Comparison of ENCODE assay signal across 13 mouse cellular contexts in the genomic region with DNA sequence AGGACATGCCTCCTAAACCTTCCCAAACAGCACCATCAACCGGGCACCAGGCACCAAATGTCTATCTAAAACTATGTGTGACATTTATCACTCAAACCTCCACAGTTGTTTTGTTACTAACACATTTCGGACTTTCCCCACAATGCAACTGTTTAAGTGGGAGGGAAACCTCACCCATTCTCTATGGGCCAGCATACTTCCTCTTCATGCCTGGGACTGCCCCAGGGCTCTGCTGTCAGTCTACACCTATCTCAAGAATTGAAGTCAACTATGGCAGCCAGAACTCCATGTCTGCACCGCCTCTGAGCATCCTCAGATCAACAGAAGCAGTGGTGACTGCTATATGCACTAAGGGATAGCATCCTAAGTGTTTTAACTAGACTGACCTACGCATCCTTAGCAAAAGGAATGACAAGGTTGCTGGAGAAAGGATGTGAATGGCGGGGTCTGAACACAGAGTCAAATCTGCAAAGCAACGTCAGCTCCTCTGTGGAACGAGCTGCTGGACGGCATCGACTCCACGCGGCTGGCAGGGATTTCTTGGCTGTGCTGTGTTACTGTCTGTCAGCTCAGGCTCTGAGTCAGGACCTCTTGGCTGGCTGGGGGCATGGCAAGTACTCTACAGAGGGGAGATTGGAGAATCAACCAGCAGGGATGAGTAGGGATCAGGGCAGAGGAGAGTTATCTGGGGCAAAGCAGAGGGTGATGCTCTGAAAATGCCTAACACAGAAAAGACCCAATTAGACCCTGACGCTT. TPM values are rescaled to one million over a fixed set of nuclear protein-coding genes. Genes with fewer than 3 reads are reported as not detected.
DNase-seq lines count a peak whose midpoint lies in the region; ATAC-seq and TF ChIP-seq lines count a peak whose summit lies in the region.
"Had no signal": no experiment of that assay in that cellular context is flagged by ENCODE, and none has a peak within 500 bp of the region (broad histone marks: within the 10 kb centered on the region; RNA-seq: fewer than 3 reads in every experiment).

No protein-coding gene starts in this region.

- no peak overlapping the region for H3K9ac ChIP-seq in hindbrain, embryonic 12.5 days
- no peak overlapping the region for H3K9ac ChIP-seq in hindbrain, postnatal 0 days (replicated peaks; ENCODE audit: low read length)
- no peak overlapping the region for H3K9ac ChIP-seq in intestine, embryonic 16.5 days (ENCODE audit: low read depth, low read length)
- H3K9ac ChIP-seq: embryonic facial prominence, embryonic 13.5 days; stomach, embryonic 15.5 days had no signal

- H3K4me1 ChIP-seq in hindbrain, embryonic 12.5 days: peaks cover 61% of the 10 kb centered on the region
- peaks cover 15% of the 10 kb centered on the region for H3K4me1 ChIP-seq in hindbrain, postnatal 0 days (ENCODE audit: insufficient read depth, low read length)
- peaks cover 54% of the 10 kb centered on the region for H3K4me1 ChIP-seq in intestine, embryonic 16.5 days (ENCODE audit: control insufficient read depth, insufficient read depth, low read length)

- peaks cover 9% of the 10 kb centered on the region for H3K27me3 ChIP-seq in hindbrain, embryonic 12.5 days
- no peaks in the 10 kb centered on the region for H3K27me3 ChIP-seq in hindbrain, postnatal 0 days (ENCODE audit: insufficient read depth, low read length)
- H3K27me3 ChIP-seq in intestine, embryonic 16.5 days (replicated peaks; ENCODE audit: control insufficient read depth, insufficient read depth, low read length): no peaks in the 10 kb centered on the region
- H3K27me3 ChIP-seq: embryonic facial prominence, embryonic 13.5 days; stomach, embryonic 15.5 days had no signal

- WGBS in hindbrain, embryonic 12.5 days: 86% methylated on average over 12 of the region's 12 CpGs
- 60% methylated on average over 12 of the region's 12 CpGs for WGBS in hindbrain, postnatal 0 days
- 85% methylated on average over 12 of the region's 12 CpGs for WGBS in intestine, embryonic 16.5 days

- TF ChIP-seq CTCF in hindbrain, postnatal 0 days (IDR thresholded peaks at IDR 0.05; ENCODE audit: low read depth): no peak

- ATAC-seq in hindbrain, embryonic 12.5 days (ENCODE audit: low FRiP score): no peak
- no peak for ATAC-seq in hindbrain, postnatal 0 days
- peak; percentile 58 for ATAC-seq in common myeloid progenitor, adult 5-6 weeks (replicated peaks; ENCODE audit: low read depth, poor library complexity, severe bottlenecking)
- ATAC-seq in inflammation-experienced regulatory T-cells, adult 6 months: peak; percentile 66
- no peak for ATAC-seq in intestine, embryonic 16.5 days
- ATAC-seq in cerebellum, adult (ENCODE audit: insufficient number of reproducible peaks, low FRiP score, low TSS enrichment): no peak

- no peak for DNase-seq in hindbrain, postnatal 0 days (ENCODE audit: low spot score)
- DNase-seq in CD4-positive, CD25-positive, alpha-beta regulatory T cell, adult 2 months (ENCODE audit: low read depth, low spot score): peak; percentile 72
- no peak for DNase-seq in kidney, adult 9 months
- DNase-seq: heart, postnatal 36 days; kidney, postnatal 14 days had no signal

- no peaks in the 10 kb centered on the region for H3K9me3 ChIP-seq in hindbrain, embryonic 12.5 days (replicated peaks)
- H3K9me3 ChIP-seq in hindbrain, postnatal 0 days (ENCODE audit: low read length): no peaks in the 10 kb centered on the region
- H3K9me3 ChIP-seq in intestine, embryonic 16.5 days (ENCODE audit: control insufficient read depth, low read length): no peaks in the 10 kb centered on the region
- H3K9me3 ChIP-seq: G1E; stomach, embryonic 15.5 days had no signal

- no peak overlapping the region for H3K4me2 ChIP-seq in hindbrain, embryonic 12.5 days (replicated peaks)
- no peak overlapping the region for H3K4me2 ChIP-seq in hindbrain, postnatal 0 days (ENCODE audit: low read depth, low read length)
- no peak overlapping the region for H3K4me2 ChIP-seq in intestine, embryonic 16.5 days (ENCODE audit: low read depth, low read length)
- H3K4me2 ChIP-seq: embryonic facial prominence, embryonic 13.5 days; stomach, embryonic 15.5 days had no signal

- H3K27ac ChIP-seq in hindbrain, embryonic 12.5 days: 0 out of 2 replicates have a peak overlapping the region, but pooled peaks have one; percentile 17
- no peak overlapping the region for H3K27ac ChIP-seq in hindbrain, postnatal 0 days
- H3K27ac ChIP-seq in intestine, embryonic 16.5 days (ENCODE audit: low read length): no peak overlapping the region
- H3K27ac ChIP-seq: embryonic facial prominence, embryonic 13.5 days; stomach, embryonic 15.5 days had no signal

- H3K36me3 ChIP-seq in hindbrain, embryonic 12.5 days: no peaks in the 10 kb centered on the region
- H3K36me3 ChIP-seq in hindbrain, postnatal 0 days (ENCODE audit: insufficient read depth, low read length): no peaks in the 10 kb centered on the region
- H3K36me3 ChIP-seq in intestine, embryonic 16.5 days (ENCODE audit: control insufficient read depth, insufficient read depth, low read length): no peaks in the 10 kb centered on the region
- H3K36me3 ChIP-seq: embryonic facial prominence, embryonic 13.5 days; stomach, embryonic 15.5 days had no signal

- H3K4me3 ChIP-seq in hindbrain, embryonic 12.5 days: no peak overlapping the region
- no peak overlapping the region for H3K4me3 ChIP-seq in hindbrain, postnatal 0 days (ENCODE audit: low read length)
- no peak overlapping the region for H3K4me3 ChIP-seq in intestine, embryonic 16.5 days (ENCODE audit: low read length)
- H3K4me3 ChIP-seq: embryonic facial prominence, embryonic 13.5 days; stomach, embryonic 15.5 days had no signal

RNA-seq across cellular contexts. Expression of gene Ccdc88c, which starts 23.0 kb away (rescaled TPM):
- polyA plus RNA-seq in hindbrain, embryonic 12.5 days (2016; fragmentation: Nextera tagmentation; extraction: Ambion mirVana): 15.0 and 17.7 TPM in 2 replicates
- 17.7 and 23.3 TPM in 2 replicates for total RNA-seq in hindbrain, postnatal 0 days (2014; rRNA removed)
- 11.2 and 13.0 TPM in 2 replicates for polyA plus RNA-seq in hindbrain, postnatal 0 days (2015; fragmentation: Nextera tagmentation; extraction: Ambion mirVana)
- total RNA-seq in common myeloid progenitor, adult 5-6 weeks (2017): 62.4 and 74.6 TPM in 2 replicates
- polyA plus RNA-seq in inflammation-experienced regulatory T-cells, adult 6 months (2017; shearing (Covaris generic)): 10 to 100 TPM; 65.8 to 96.2 (median 95.7) TPM
- 13.1 and 13.6 TPM in 2 replicates for polyA plus RNA-seq in intestine, embryonic 16.5 days (2015; fragmentation: Nextera tagmentation; extraction: Ambion mirVana)

Comparison
In these comparisons a context has a peak if more than half of its experiments do, and no peak if none do; other contexts are left out.
1. ATAC-seq: peak in common myeloid progenitor, adult 5-6 weeks (single experiment) and inflammation-experienced regulatory T-cells, adult 6 months (single experiment); none in hindbrain, embryonic 12.5 days (single experiment), hindbrain, postnatal 0 days (single experiment), intestine, embryonic 16.5 days (single experiment) and cerebellum, adult (single experiment).